Mouse (Mus musculus): Measurements from ENCODE around the gene Fbxl16.

DNA sequence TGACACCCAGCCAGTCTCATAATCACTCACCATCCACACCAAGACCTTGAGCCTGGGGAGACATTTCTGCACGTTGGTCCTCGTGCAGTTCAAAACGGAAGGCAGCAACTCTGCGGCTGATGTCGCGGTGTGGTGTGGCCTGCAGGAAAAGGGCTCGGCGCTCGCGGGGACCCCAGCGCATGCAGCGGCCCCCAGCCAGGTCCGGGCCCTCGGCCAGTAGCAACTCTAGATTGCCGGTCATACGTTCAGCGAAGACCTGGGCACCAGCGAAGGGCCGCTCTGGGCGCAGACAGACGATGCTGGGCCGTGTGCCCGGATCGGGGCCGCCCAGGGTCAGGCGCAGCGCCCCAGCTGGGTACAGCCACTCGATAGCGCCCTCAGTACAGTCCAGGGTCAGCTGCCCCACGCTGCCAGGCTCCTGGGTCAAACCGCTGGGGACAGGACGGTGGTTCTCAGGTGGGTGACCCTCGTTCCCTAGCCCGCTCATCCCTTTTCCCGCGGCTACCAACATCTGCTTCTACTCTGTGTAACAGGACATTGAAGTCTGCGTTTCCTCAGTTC, 12.6 kb upstream of the Fbxl16 start:
- no peak for TF ChIP-seq CTCF (IDR thresholded peaks at IDR 0.05; ENCODE audit: control insufficient read depth, insufficient read depth, insufficient read length)
- no peak for TF ChIP-seq USF1 (IDR thresholded peaks at IDR 0.05; ENCODE audit: low read depth)
- TF ChIP-seq CEBPB (IDR thresholded peaks at IDR 0.05; ENCODE audit: low read depth): no peak
- no peak for TF ChIP-seq MAX (IDR thresholded peaks at IDR 0.05)

Measured in C2C12 (cell line).